Mouse (Mus musculus): ENCODE data around the gene Tent2. TPM values are rescaled to one million over a fixed set of nuclear protein-coding genes. Genes with fewer than 3 reads are reported as not detected.
A peak's percentile ranks its signal among the peaks of the same experiment; 100 is the strongest.

Tent2 gene
- 71.0 and 72.4 TPM in 2 replicates for polyA plus RNA-seq (2014; fragmentation: Nextera tagmentation; extraction: Ambion mirVana)

- DNase-seq (ENCODE audit: low spot score) (peak; percentile 96), ATAC-seq (replicated peaks; ENCODE audit: low FRiP score) (peak; percentile 99)
- Histone ChIP-seq H3K4me2 (ENCODE audit: low read depth, low read length, severe bottlenecking) (peak within 1 kb of the TSS; percentile 64), H3K27ac (ENCODE audit: low read depth, low read length) (peak within 1 kb of the TSS; percentile 89), H3K36me3 (ENCODE audit: control insufficient read depth, insufficient read depth, low read length) (no peaks in the 10 kb centered on the region), H3K4me3 (ENCODE audit: low read depth, low read length) (peak within 1 kb of the TSS; percentile 93), H3K9ac (ENCODE audit: low read length) (peak within 1 kb of the TSS; percentile 94), H3K4me1 (replicated peaks; ENCODE audit: control insufficient read depth, insufficient read depth, low read length) (no peaks in the 10 kb centered on the region), H3K27me3 (ENCODE audit: control insufficient read depth, insufficient read depth, low read length) (no peaks in the 10 kb centered on the region), H3K9me3 (ENCODE audit: control insufficient read depth, low read length) (no peaks in the 10 kb centered on the region)
- WGBS = under 1% methylated on average over 69 of the region's 72 CpGs
Measured at GRCm38 (mm10) chr13:93191831-93192645, at the start of gene Tent2. Tent2 (minus strand) TSS chr13:93192385.

- Histone ChIP-seq H3K27ac (ENCODE audit: low read depth, low read length) (no peak overlapping the region), H3K4me2 (ENCODE audit: low read depth, low read length, severe bottlenecking) (no peak overlapping the region), H3K4me3 (ENCODE audit: low read depth, low read length) (no peak overlapping the region), H3K9ac (ENCODE audit: low read length) (no peak overlapping the region), H3K4me1 (replicated peaks; ENCODE audit: control insufficient read depth, insufficient read depth, low read length) (no peaks in the 10 kb centered on the region), H3K36me3 (ENCODE audit: control insufficient read depth, insufficient read depth, low read length) (no peaks in the 10 kb centered on the region), H3K9me3 (ENCODE audit: control insufficient read depth, low read length) (no peaks in the 10 kb centered on the region), H3K27me3 (ENCODE audit: control insufficient read depth, insufficient read depth, low read length) (no peaks in the 10 kb centered on the region)
- ATAC-seq (replicated peaks; ENCODE audit: low FRiP score) (no peak), DNase-seq (ENCODE audit: low spot score) (no peak)
- WGBS = 16% methylated on average over 3 of the region's 3 CpGs
Measured at GRCm38 (mm10) chr13:93241180-93241579, 49.0 kb upstream of the Tent2 start.

- Histone ChIP-seq H3K9ac (ENCODE audit: low read length) (no peak overlapping the region), H3K4me2 (ENCODE audit: low read depth, low read length, severe bottlenecking) (no peak overlapping the region), H3K4me1 (replicated peaks; ENCODE audit: control insufficient read depth, insufficient read depth, low read length) (no peaks in the 10 kb centered on the region), H3K36me3 (ENCODE audit: control insufficient read depth, insufficient read depth, low read length) (no peaks in the 10 kb centered on the region), H3K27ac (ENCODE audit: low read depth, low read length) (no peak overlapping the region), H3K27me3 (ENCODE audit: control insufficient read depth, insufficient read depth, low read length) (no peaks in the 10 kb centered on the region), H3K9me3 (ENCODE audit: control insufficient read depth, low read length) (no peaks in the 10 kb centered on the region), H3K4me3 (ENCODE audit: low read depth, low read length) (no peak overlapping the region)
- DNase-seq (ENCODE audit: low spot score) = no peak
- WGBS = 50% methylated on average over 3 of the region's 7 CpGs
- no peak for ATAC-seq (replicated peaks; ENCODE audit: low FRiP score)
Measured at GRCm38 (mm10) chr13:93239561-93239960, 47.4 kb upstream of the Tent2 start.

- WGBS = 84% methylated on average over 9 of the region's 9 CpGs
- H3K9me3 ChIP-seq (ENCODE audit: control insufficient read depth, low read length) = no peaks in the 10 kb centered on the region
Measured at GRCm38 (mm10) chr13:93239134-93239533, 46.9 kb upstream of the Tent2 start.

GRCm38 (mm10) chr13:93237677-93238398, 45.7 kb upstream of the Tent2 start:
- H3K9ac ChIP-seq (ENCODE audit: low read length) = no peak overlapping the region
- WGBS = 85% methylated on average over 9 of the region's 9 CpGs
- no peak overlapping the region for H3K4me3 ChIP-seq (ENCODE audit: low read depth, low read length)
- H3K4me1 ChIP-seq (replicated peaks; ENCODE audit: control insufficient read depth, insufficient read depth, low read length) = no peaks in the 10 kb centered on the region
- H3K9me3 ChIP-seq (ENCODE audit: control insufficient read depth, low read length) = no peaks in the 10 kb centered on the region
- H3K36me3 ChIP-seq (ENCODE audit: control insufficient read depth, insufficient read depth, low read length) = no peaks in the 10 kb centered on the region
- ATAC-seq (replicated peaks; ENCODE audit: low FRiP score) = no peak
- no peak for DNase-seq (ENCODE audit: low spot score)
- H3K27me3 ChIP-seq (ENCODE audit: control insufficient read depth, insufficient read depth, low read length) = no peaks in the 10 kb centered on the region
- H3K27ac ChIP-seq (ENCODE audit: low read depth, low read length) = no peak overlapping the region
- no peak overlapping the region for H3K4me2 ChIP-seq (ENCODE audit: low read depth, low read length, severe bottlenecking)

More at GRCm38 (mm10) chr13:93239134-93239533, 46.9 kb upstream of the Tent2 start:
- no peaks in the 10 kb centered on the region for H3K4me1 ChIP-seq (replicated peaks; ENCODE audit: control insufficient read depth, insufficient read depth, low read length)
- no peaks in the 10 kb centered on the region for H3K27me3 ChIP-seq (ENCODE audit: control insufficient read depth, insufficient read depth, low read length)
- H3K36me3 ChIP-seq (ENCODE audit: control insufficient read depth, insufficient read depth, low read length) = no peaks in the 10 kb centered on the region
- no peak overlapping the region for H3K4me3 ChIP-seq (ENCODE audit: low read depth, low read length)
- no peak overlapping the region for H3K9ac ChIP-seq (ENCODE audit: low read length)
- DNase-seq (ENCODE audit: low spot score) (no peak), ATAC-seq (replicated peaks; ENCODE audit: low FRiP score) (no peak)
- no peak overlapping the region for H3K27ac ChIP-seq (ENCODE audit: low read depth, low read length)
- no peak overlapping the region for H3K4me2 ChIP-seq (ENCODE audit: low read depth, low read length, severe bottlenecking)

- Histone ChIP-seq H3K4me3 (ENCODE audit: low read depth, low read length) (no peak overlapping the region), H3K4me1 (replicated peaks; ENCODE audit: control insufficient read depth, insufficient read depth, low read length) (no peaks in the 10 kb centered on the region), H3K27me3 (ENCODE audit: control insufficient read depth, insufficient read depth, low read length) (no peaks in the 10 kb centered on the region), H3K9ac (ENCODE audit: low read length) (no peak overlapping the region), H3K36me3 (ENCODE audit: control insufficient read depth, insufficient read depth, low read length) (no peaks in the 10 kb centered on the region), H3K27ac (ENCODE audit: low read depth, low read length) (no peak overlapping the region), H3K4me2 (ENCODE audit: low read depth, low read length, severe bottlenecking) (no peak overlapping the region), H3K9me3 (ENCODE audit: control insufficient read depth, low read length) (no peaks in the 10 kb centered on the region)
- DNase-seq (ENCODE audit: low spot score) (no peak), ATAC-seq (replicated peaks; ENCODE audit: low FRiP score) (no peak)
- WGBS = 81% methylated on average over 4 of the region's 4 CpGs
Measured at GRCm38 (mm10) chr13:93234267-93235039, 42.3 kb upstream of the Tent2 start.

- Histone ChIP-seq H3K4me1 (replicated peaks; ENCODE audit: control insufficient read depth, insufficient read depth, low read length) (no peaks in the 10 kb centered on the region), H3K9ac (ENCODE audit: low read length) (no peak overlapping the region), H3K36me3 (ENCODE audit: control insufficient read depth, insufficient read depth, low read length) (no peaks in the 10 kb centered on the region), H3K4me2 (ENCODE audit: low read depth, low read length, severe bottlenecking) (no peak overlapping the region), H3K4me3 (ENCODE audit: low read depth, low read length) (no peak overlapping the region), H3K9me3 (ENCODE audit: control insufficient read depth, low read length) (no peaks in the 10 kb centered on the region), H3K27ac (ENCODE audit: low read depth, low read length) (no peak overlapping the region), H3K27me3 (ENCODE audit: control insufficient read depth, insufficient read depth, low read length) (no peaks in the 10 kb centered on the region)
- WGBS = 84% methylated on average over 7 of the region's 7 CpGs
- no peak for DNase-seq (ENCODE audit: low spot score)
- ATAC-seq (replicated peaks; ENCODE audit: low FRiP score) = no peak
Measured at GRCm38 (mm10) chr13:93232335-93232734, 40.1 kb upstream of the Tent2 start.

- Histone ChIP-seq H3K36me3 (ENCODE audit: control insufficient read depth, insufficient read depth, low read length) (no peaks in the 10 kb centered on the region), H3K4me1 (replicated peaks; ENCODE audit: control insufficient read depth, insufficient read depth, low read length) (no peaks in the 10 kb centered on the region), H3K4me3 (ENCODE audit: low read depth, low read length) (no peak overlapping the region), H3K27me3 (ENCODE audit: control insufficient read depth, insufficient read depth, low read length) (no peaks in the 10 kb centered on the region), H3K9me3 (ENCODE audit: control insufficient read depth, low read length) (no peaks in the 10 kb centered on the region), H3K4me2 (ENCODE audit: low read depth, low read length, severe bottlenecking) (no peak overlapping the region), H3K27ac (ENCODE audit: low read depth, low read length) (no peak overlapping the region), H3K9ac (ENCODE audit: low read length) (no peak overlapping the region)
- ATAC-seq (replicated peaks; ENCODE audit: low FRiP score) (no peak), DNase-seq (ENCODE audit: low spot score) (no peak)
- WGBS = 86% methylated on average over 4 of the region's 4 CpGs
Measured at GRCm38 (mm10) chr13:93231016-93231415, 38.8 kb upstream of the Tent2 start.

All from forebrain, embryonic 11.5 days (tissue).